Mouse (Mus musculus) midbrain, embryonic 12.5 days (tissue): ENCODE measurements around the gene Ctnnbl1. TPM values are rescaled to one million over a fixed set of nuclear protein-coding genes. Genes with fewer than 3 reads are reported as not detected.

ENCODE experiments used
- ATAC-seq: fragments of 200-750 bp; cut with Nextera tagmentation; 2 replicates; pipeline ENCODE4 v1.8.0; 2017; ENCODE audit warnings: low read depth, moderate TSS enrichment, moderate library complexity; ENCODE audit not compliant: low FRiP score
- H3K27ac ChIP-seq: fragments of 300-500 bp; sonication (generic); replicated peaks from 2 replicates; pipeline ENCODE4 v1.5.1; 2016; ENCODE audit warnings: mild to moderate bottlenecking
- H3K27me3 ChIP-seq: fragments of 300-500 bp; sonication (generic); 2 replicates; pipeline ENCODE4 v1.6.1; 2016; ENCODE audit warnings: mild to moderate bottlenecking
- H3K36me3 ChIP-seq: fragments of 300-500 bp; sonication (generic); 2 replicates; pipeline ENCODE4 v1.6.1; 2016
- H3K4me1 ChIP-seq: fragments of 300-500 bp; sonication (generic); 2 replicates; pipeline ENCODE4 v1.6.1; 2016
- H3K4me2 ChIP-seq: fragments of 300-500 bp; sonication (generic); replicated peaks from 2 replicates; pipeline ENCODE4 v1.6.1; 2016; ENCODE audit warnings: mild to moderate bottlenecking, moderate library complexity
- H3K4me3 ChIP-seq: fragments of 300-500 bp; sonication (generic); 2 replicates; pipeline ENCODE4 v1.5.1; 2016; ENCODE audit warnings: mild to moderate bottlenecking
- H3K9ac ChIP-seq: fragments of 300-500 bp; sonication (generic); replicated peaks from 2 replicates; pipeline ENCODE4 v1.6.1; 2016; ENCODE audit warnings: mild to moderate bottlenecking, moderate library complexity
- H3K9me3 ChIP-seq: fragments of 300-500 bp; sonication (generic); 2 replicates; pipeline ENCODE4 v1.6.1; 2016; ENCODE audit warnings: mild to moderate bottlenecking
- WGBS: fragments of 180-500 bp; shearing (Covaris S2); methylation state at CpG from one replicate; pipeline ENCODE4 v1.1.7; 2016; 5-methylcytosine and 5-hydroxymethylcytosine counted together
- polyA plus RNA-seq: library from polyadenylated mRNA; unstranded; fragments of >200 nt; fragmentation: Nextera tagmentation; extraction: Ambion mirVana; gene quantifications from 2 replicates; pipeline ENCODE4 v1.2.1, GENCODE M21; 2016

Gene Ctnnbl1
- polyA plus RNA-seq, 1 experiment from 2014 or later, result 89.1 TPM

- Histone ChIP-seq H3K4me2 (no peak overlapping the region), H3K36me3 (peaks cover 29% of the 10 kb centered on the region), H3K9ac (no peak overlapping the region), H3K27ac (no peak overlapping the region), H3K27me3 (no peaks in the 10 kb centered on the region), H3K4me3 (no peak overlapping the region), H3K4me1 (peaks cover 10% of the 10 kb centered on the region), H3K9me3 (no peaks in the 10 kb centered on the region)
- whole genome bisulfite sequencing, result 93% methylated on average over 4 of the region's 4 CpGs
- no peak for ATAC-seq
Measured at GRCm38 (mm10) chr2:157813121-157813520, 75.9 kb downstream of the Ctnnbl1 start.

- Histone ChIP-seq H3K27ac (no peak overlapping the region), H3K36me3 (peaks cover 40% of the 10 kb centered on the region), H3K4me2 (no peak overlapping the region), H3K9me3 (no peaks in the 10 kb centered on the region), H3K4me3 (no peak overlapping the region), H3K9ac (no peak overlapping the region), H3K4me1 (0 out of 2 replicates have a peak, but pooled peaks cover 8% of the 10 kb centered on the region), H3K27me3 (no peaks in the 10 kb centered on the region)
- WGBS, result 76% methylated on average over 11 of the region's 11 CpGs
- ATAC-seq, result no peak
Measured at GRCm38 (mm10) chr2:157814116-157814964, 77.1 kb downstream of the Ctnnbl1 start.

GRCm38 (mm10) chr2:157814965-157815283 lies 77.7 kb downstream of the Ctnnbl1 start:
- Histone ChIP-seq H3K4me3 (no peak overlapping the region), H3K27ac (no peak overlapping the region), H3K9me3 (no peaks in the 10 kb centered on the region), H3K9ac (no peak overlapping the region), H3K4me1 (0 out of 2 replicates have a peak, but pooled peaks cover 8% of the 10 kb centered on the region), H3K36me3 (peaks cover 44% of the 10 kb centered on the region), H3K27me3 (no peaks in the 10 kb centered on the region), H3K4me2 (no peak overlapping the region)
- no peak for ATAC-seq
- WGBS, result 93% methylated on average over 2 of the region's 2 CpGs

- Histone ChIP-seq H3K9ac (no peak overlapping the region), H3K27me3 (no peaks in the 10 kb centered on the region), H3K27ac (peak overlapping the region; percentile 61; the same call in 1 of the 2 replicates), H3K4me1 (peaks cover 16% of the 10 kb centered on the region), H3K36me3 (peaks cover 26% of the 10 kb centered on the region; the same call in 1 of the 2 replicates), H3K4me3 (no peak overlapping the region), H3K4me2 (no peak overlapping the region), H3K9me3 (no peaks in the 10 kb centered on the region)
- WGBS, result 73% methylated on average over 9 of the region's 9 CpGs
- ATAC-seq, result no peak
Measured at GRCm38 (mm10) chr2:157817672-157818071, 80.5 kb downstream of the Ctnnbl1 start.

GRCm38 (mm10) chr2:157818576-157819320 lies 81.5 kb downstream of the Ctnnbl1 start:
- WGBS, result 84% methylated on average over 15 of the region's 15 CpGs
- Histone ChIP-seq H3K36me3 (peaks cover 23% of the 10 kb centered on the region; the same call in 1 of the 2 replicates), H3K9me3 (no peaks in the 10 kb centered on the region), H3K4me1 (peaks cover 16% of the 10 kb centered on the region), H3K27me3 (no peaks in the 10 kb centered on the region), H3K4me2 (no peak overlapping the region), H3K4me3 (no peak overlapping the region), H3K9ac (no peak overlapping the region), H3K27ac (0 out of 2 replicates have a peak overlapping the region, but pooled peaks have one; percentile 61)
- no peak for ATAC-seq

GRCm38 (mm10) chr2:157819401-157819800 lies 82.2 kb downstream of the Ctnnbl1 start:
- Histone ChIP-seq H3K27me3 (no peaks in the 10 kb centered on the region), H3K9ac (no peak overlapping the region), H3K36me3 (peaks cover 26% of the 10 kb centered on the region; the same call in 1 of the 2 replicates), H3K4me2 (no peak overlapping the region), H3K27ac (no peak overlapping the region), H3K4me1 (peaks cover 16% of the 10 kb centered on the region), H3K4me3 (no peak overlapping the region), H3K9me3 (no peaks in the 10 kb centered on the region)
- no peak for ATAC-seq
- 94% methylated on average over 12 of the region's 12 CpGs for WGBS

GRCm38 (mm10) chr2:157821259-157821658 lies 84.1 kb downstream of the Ctnnbl1 start:
- H3K9ac ChIP-seq, result no peak overlapping the region
- H3K4me1 ChIP-seq, result peaks cover 16% of the 10 kb centered on the region
- peaks cover 37% of the 10 kb centered on the region; the same call in 1 of the 2 replicates for H3K36me3 ChIP-seq
- H3K27ac ChIP-seq, result peak overlapping the region; percentile 39
- no peaks in the 10 kb centered on the region for H3K27me3 ChIP-seq
- WGBS, result 50% methylated on average over 4 of the region's 4 CpGs
- peak; percentile 47; the same call in 1 of the 2 replicates for ATAC-seq
- no peak overlapping the region for H3K4me2 ChIP-seq
- H3K4me3 ChIP-seq, result no peak overlapping the region
- no peaks in the 10 kb centered on the region for H3K9me3 ChIP-seq

GRCm38 (mm10) chr2:157823456-157823855 lies 86.3 kb downstream of the Ctnnbl1 start:
- no peaks in the 10 kb centered on the region for H3K9me3 ChIP-seq
- WGBS, result 85% methylated on average over 3 of the region's 3 CpGs
- H3K9ac ChIP-seq, result no peak overlapping the region
- H3K4me3 ChIP-seq, result no peak overlapping the region
- no peak for ATAC-seq
- no peak overlapping the region for H3K27ac ChIP-seq
- peaks cover 12% of the 10 kb centered on the region for H3K4me1 ChIP-seq
- H3K27me3 ChIP-seq, result no peaks in the 10 kb centered on the region
- H3K36me3 ChIP-seq, result peaks cover 32% of the 10 kb centered on the region; the same call in 1 of the 2 replicates
- H3K4me2 ChIP-seq, result no peak overlapping the region

- 94% methylated on average over 11 of the region's 11 CpGs for WGBS
Measured at GRCm38 (mm10) chr2:157824249-157824648, 87.0 kb downstream of the Ctnnbl1 start.

GRCm38 (mm10) chr2:157830101-157830500 lies 92.9 kb downstream of the Ctnnbl1 start:
- WGBS, result 90% methylated on average over 6 of the region's 6 CpGs
- no peak for ATAC-seq

More at GRCm38 (mm10) chr2:157824249-157824648, 87.0 kb downstream of the Ctnnbl1 start:
- H3K9ac ChIP-seq, result no peak overlapping the region
- no peaks in the 10 kb centered on the region for H3K27me3 ChIP-seq
- H3K36me3 ChIP-seq, result peaks cover 25% of the 10 kb centered on the region; the same call in 1 of the 2 replicates
- no peak overlapping the region for H3K4me2 ChIP-seq
- no peak overlapping the region for H3K4me3 ChIP-seq
- ATAC-seq, result no peak
- peaks cover 8% of the 10 kb centered on the region for H3K4me1 ChIP-seq
- no peaks in the 10 kb centered on the region for H3K9me3 ChIP-seq
- no peak overlapping the region for H3K27ac ChIP-seq

GRCm38 (mm10) chr2:157830620-157831354 lies 93.6 kb downstream of the Ctnnbl1 start:
- no peak overlapping the region for H3K27ac ChIP-seq
- no peak overlapping the region for H3K4me2 ChIP-seq

More at GRCm38 (mm10) chr2:157830101-157830500, 92.9 kb downstream of the Ctnnbl1 start:
- H3K27ac ChIP-seq, result no peak overlapping the region
- no peak overlapping the region for H3K4me2 ChIP-seq
- H3K9me3 ChIP-seq, result no peaks in the 10 kb centered on the region
- 0 out of 2 replicates have a peak, but pooled peaks cover 5% of the 10 kb centered on the region for H3K36me3 ChIP-seq
- H3K4me3 ChIP-seq, result no peak overlapping the region
- H3K27me3 ChIP-seq, result no peaks in the 10 kb centered on the region
- H3K9ac ChIP-seq, result no peak overlapping the region
- no peaks in the 10 kb centered on the region for H3K4me1 ChIP-seq

More at GRCm38 (mm10) chr2:157830620-157831354, 93.6 kb downstream of the Ctnnbl1 start:
- H3K27me3 ChIP-seq, result no peaks in the 10 kb centered on the region
- no peaks in the 10 kb centered on the region for H3K4me1 ChIP-seq
- H3K9ac ChIP-seq, result no peak overlapping the region
- no peak overlapping the region for H3K4me3 ChIP-seq
- 0 out of 2 replicates have a peak, but pooled peaks cover 5% of the 10 kb centered on the region for H3K36me3 ChIP-seq
- no peak for ATAC-seq
- 87% methylated on average over 10 of the region's 10 CpGs for WGBS
- H3K9me3 ChIP-seq, result no peaks in the 10 kb centered on the region
